Mouse (Mus musculus): ENCODE data around the gene Kdelr2. TPM values are rescaled to one million over a fixed set of nuclear protein-coding genes. Genes with fewer than 3 reads are reported as not detected.

Kdelr2 gene
- polyA plus RNA-seq, 1 experiment from 2014 or later: 317 TPM

GRCm38 (mm10) chr5:143466891-143467669, 63.4 kb downstream of the Kdelr2 start:
- Histone ChIP-seq H3K4me3 (ENCODE audit: low read length) (no peak overlapping the region), H3K27ac (ENCODE audit: low read length) (no peak overlapping the region), H3K27me3 (ENCODE audit: insufficient read depth, low read length) (no peaks in the 10 kb centered on the region), H3K36me3 (ENCODE audit: insufficient read depth, low read length) (no peaks in the 10 kb centered on the region), H3K9me3 (ENCODE audit: low read length) (no peaks in the 10 kb centered on the region), H3K4me1 (ENCODE audit: insufficient read depth, low read length) (peaks cover 8% of the 10 kb centered on the region), H3K9ac (replicated peaks; ENCODE audit: low read length) (no peak overlapping the region), H3K4me2 (replicated peaks; ENCODE audit: low read depth, low read length) (no peak overlapping the region)
- 91% methylated on average over 23 of the region's 23 CpGs for WGBS
- ATAC-seq (ENCODE audit: low FRiP score, low TSS enrichment): no peak

GRCm38 (mm10) chr5:143467931-143468330, 64.3 kb downstream of the Kdelr2 start:
- Histone ChIP-seq H3K27me3 (ENCODE audit: insufficient read depth, low read length) (no peaks in the 10 kb centered on the region), H3K4me2 (replicated peaks; ENCODE audit: low read depth, low read length) (no peak overlapping the region), H3K9ac (replicated peaks; ENCODE audit: low read length) (no peak overlapping the region), H3K4me3 (ENCODE audit: low read length) (no peak overlapping the region), H3K27ac (ENCODE audit: low read length) (no peak overlapping the region), H3K4me1 (ENCODE audit: insufficient read depth, low read length) (peaks cover 8% of the 10 kb centered on the region), H3K36me3 (ENCODE audit: insufficient read depth, low read length) (0 out of 2 replicates have a peak, but pooled peaks cover under 1% of the 10 kb centered on the region), H3K9me3 (ENCODE audit: low read length) (no peaks in the 10 kb centered on the region)
- 86% methylated on average over 6 of the region's 6 CpGs for WGBS
- ATAC-seq (ENCODE audit: low FRiP score, low TSS enrichment): no peak

GRCm38 (mm10) chr5:143469628-143470027, 66.0 kb downstream of the Kdelr2 start:
- WGBS: 95% methylated on average over 8 of the region's 8 CpGs
- Histone ChIP-seq H3K9ac (replicated peaks; ENCODE audit: low read length) (no peak overlapping the region), H3K27me3 (ENCODE audit: insufficient read depth, low read length) (no peaks in the 10 kb centered on the region), H3K4me2 (replicated peaks; ENCODE audit: low read depth, low read length) (no peak overlapping the region), H3K36me3 (ENCODE audit: insufficient read depth, low read length) (0 out of 2 replicates have a peak, but pooled peaks cover 5% of the 10 kb centered on the region), H3K9me3 (ENCODE audit: low read length) (no peaks in the 10 kb centered on the region), H3K4me1 (ENCODE audit: insufficient read depth, low read length) (peaks cover 4% of the 10 kb centered on the region), H3K27ac (ENCODE audit: low read length) (no peak overlapping the region), H3K4me3 (ENCODE audit: low read length) (no peak overlapping the region)
- ATAC-seq (ENCODE audit: low FRiP score, low TSS enrichment): no peak

- Histone ChIP-seq H3K4me2 (replicated peaks; ENCODE audit: low read depth, low read length) (no peak overlapping the region), H3K36me3 (ENCODE audit: insufficient read depth, low read length) (0 out of 2 replicates have a peak, but pooled peaks cover 8% of the 10 kb centered on the region), H3K9me3 (ENCODE audit: low read length) (no peaks in the 10 kb centered on the region), H3K4me1 (ENCODE audit: insufficient read depth, low read length) (no peaks in the 10 kb centered on the region; the same call in 1 of the 2 replicates), H3K4me3 (ENCODE audit: low read length) (no peak overlapping the region), H3K27ac (ENCODE audit: low read length) (no peak overlapping the region), H3K27me3 (ENCODE audit: insufficient read depth, low read length) (no peaks in the 10 kb centered on the region), H3K9ac (replicated peaks; ENCODE audit: low read length) (no peak overlapping the region)
- WGBS: 74% methylated on average over 15 of the region's 15 CpGs
- ATAC-seq (ENCODE audit: low FRiP score, low TSS enrichment): 0 out of 2 replicates have a peak, but pooled peaks have one; percentile 42
These were observed 67.0 kb downstream of the Kdelr2 start for GRCm38 (mm10) chr5:143470421-143471164.

- no peaks in the 10 kb centered on the region for H3K9me3 ChIP-seq (ENCODE audit: low read length)
- H3K36me3 ChIP-seq (ENCODE audit: insufficient read depth, low read length): peaks cover 9% of the 10 kb centered on the region; the same call in 1 of the 2 replicates
- 94% methylated on average over 3 of the region's 3 CpGs for WGBS
- ATAC-seq (ENCODE audit: low FRiP score, low TSS enrichment): no peak
- no peaks in the 10 kb centered on the region for H3K27me3 ChIP-seq (ENCODE audit: insufficient read depth, low read length)
- H3K4me1 ChIP-seq (ENCODE audit: insufficient read depth, low read length): no peaks in the 10 kb centered on the region
- H3K4me3 ChIP-seq (ENCODE audit: low read length): no peak overlapping the region
- H3K9ac ChIP-seq (replicated peaks; ENCODE audit: low read length): no peak overlapping the region
- no peak overlapping the region for H3K4me2 ChIP-seq (replicated peaks; ENCODE audit: low read depth, low read length)
- no peak overlapping the region for H3K27ac ChIP-seq (ENCODE audit: low read length)
These were observed 67.5 kb downstream of the Kdelr2 start for GRCm38 (mm10) chr5:143471165-143471546.

Other genes with a start within 250 kb of the Kdelr2 start
- gene Rbak, start 223.1 kb upstream of the Kdelr2 start, polyA plus RNA-seq (2015; fragmentation: Nextera tagmentation; extraction: Ambion mirVana): 11.6 and 14.4 TPM in 2 replicates
- gene Spdye4b, start 222.8 kb upstream of the Kdelr2 start, polyA plus RNA-seq (2015; fragmentation: Nextera tagmentation; extraction: Ambion mirVana): not detected in 2 replicates
- gene Spdye4a, start 176.9 kb upstream of the Kdelr2 start, polyA plus RNA-seq (2015; fragmentation: Nextera tagmentation; extraction: Ambion mirVana): not detected in 2 replicates
- 16.3 and 19.7 TPM in 2 replicates for gene Zfp12, start 168.7 kb upstream of the Kdelr2 start, polyA plus RNA-seq (2015; fragmentation: Nextera tagmentation; extraction: Ambion mirVana)
- gene Zfp316, start 133.8 kb upstream of the Kdelr2 start, polyA plus RNA-seq (2015; fragmentation: Nextera tagmentation; extraction: Ambion mirVana): 1.4 and 2.3 TPM in 2 replicates
- 0.05 TPM in 2 replicates for gene Zfp853, start 110.2 kb upstream of the Kdelr2 start, polyA plus RNA-seq (2015; fragmentation: Nextera tagmentation; extraction: Ambion mirVana)
- gene E130309D02Rik, start 88.5 kb upstream of the Kdelr2 start, polyA plus RNA-seq (2015; fragmentation: Nextera tagmentation; extraction: Ambion mirVana): 39.4 and 43.7 TPM in 2 replicates
- 81.9 and 82.7 TPM in 2 replicates for gene Zdhhc4, start 74.6 kb upstream of the Kdelr2 start, polyA plus RNA-seq (2015; fragmentation: Nextera tagmentation; extraction: Ambion mirVana)
- gene Grid2ip, start 46.5 kb upstream of the Kdelr2 start, polyA plus RNA-seq (2015; fragmentation: Nextera tagmentation; extraction: Ambion mirVana): 0.05 and 0.07 TPM in 2 replicates
- gene Daglb, start 60.7 kb downstream of the Kdelr2 start, polyA plus RNA-seq (2015; fragmentation: Nextera tagmentation; extraction: Ambion mirVana): 8.9 and 9.0 TPM in 2 replicates
- 300 and 435 TPM in 2 replicates for gene Rac1, start 124.2 kb downstream of the Kdelr2 start, polyA plus RNA-seq (2015; fragmentation: Nextera tagmentation; extraction: Ambion mirVana)
- 79.2 and 81.3 TPM in 2 replicates for gene Cyth3, start 218.6 kb downstream of the Kdelr2 start, polyA plus RNA-seq (2015; fragmentation: Nextera tagmentation; extraction: Ambion mirVana)

Measured in kidney, embryonic 16.5 days (tissue).